Mouse (Mus musculus) testis, adult 2 months (tissue): ENCODE measurements at regions not wholly inside any gene's neighbourhood (a gene's known extent, or its start where the extent isn't known, plus 50 kb on each side); places are given as distances from the start of the nearest gene placed in this dataset.

Experiments
- CTCF ChIP-seq: fragments of 200-500 bp; IDR thresholded peaks from 2 replicates; pipeline ENCODE4 v1.5.1; 2012; ENCODE audit warnings: low read depth, mild to moderate bottlenecking, inconsistent platforms, low read length, moderate library complexity; ENCODE audit not compliant: control insufficient read depth, insufficient read depth, insufficient replicate concordance
- POLR2A ChIP-seq: fragments of 200-500 bp; IDR thresholded peaks from 2 replicates; pipeline ENCODE4 v1.6.1; 2012; ENCODE audit warnings: low read depth, mild to moderate bottlenecking, inconsistent platforms, low read length, moderate library complexity; ENCODE audit not compliant: control insufficient read depth

GRCm38 (mm10) chr10:19126922-19127321, 111.5 kb upstream of the Tnfaip3 start:
- no peak for TF ChIP-seq POLR2A
- TF ChIP-seq CTCF, result no peak
